Mouse (Mus musculus) liver, embryonic 18 days (tissue): ENCODE measurements around the gene Uap1l1. TPM values are rescaled to one million over a fixed set of nuclear protein-coding genes. Genes with fewer than 3 reads are reported as not detected.

Experiments
- polyA plus RNA-seq: library from polyadenylated mRNA; depleted of rRNA; stranded (reverse); fragments of >200 nt; gene quantifications from 2 replicates; pipeline ENCODE4 v1.2.3, GENCODE M21; 2012; rRNA removed

The Uap1l1 gene
- 7.3 and 8.2 TPM in 2 replicates for polyA plus RNA-seq

GRCm38 (mm10) chr2:25365091-25365761, at the start of gene Uap1l1:
Gene Uap1l1 (minus strand): TSS chr2:25365682.

DNA sequence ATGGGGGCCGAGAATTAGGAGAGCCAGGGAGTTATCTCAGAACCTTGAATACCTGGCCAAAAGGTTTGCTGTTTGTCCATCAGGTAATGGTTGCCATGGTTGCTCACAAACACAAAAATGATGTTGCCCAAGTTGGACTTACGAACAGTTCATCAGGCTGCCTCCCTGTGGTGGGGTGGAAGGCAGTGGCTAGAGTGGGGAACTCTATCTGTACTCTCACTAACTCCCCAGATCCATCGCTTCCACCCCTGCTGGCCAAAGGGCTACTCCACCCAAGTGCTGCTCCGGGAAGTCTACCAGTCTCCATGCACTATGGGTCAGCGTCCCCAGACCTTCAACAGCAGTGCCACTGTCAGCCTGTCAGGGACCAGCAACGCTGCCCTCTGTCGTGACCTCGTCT, 33.6 kb upstream of the Uap1l1 start, which contains the start of gene Npdc1:
TSS of gene Npdc1 (plus strand) at position 301 of the 400 bp plus-strand sequence.

GRCm38 (mm10) chr2:25395721-25396596, 30.5 kb upstream of the Uap1l1 start, which contains the start of gene Entpd2:
Gene Entpd2 (plus strand): TSS chr2:25395874.

DNA sequence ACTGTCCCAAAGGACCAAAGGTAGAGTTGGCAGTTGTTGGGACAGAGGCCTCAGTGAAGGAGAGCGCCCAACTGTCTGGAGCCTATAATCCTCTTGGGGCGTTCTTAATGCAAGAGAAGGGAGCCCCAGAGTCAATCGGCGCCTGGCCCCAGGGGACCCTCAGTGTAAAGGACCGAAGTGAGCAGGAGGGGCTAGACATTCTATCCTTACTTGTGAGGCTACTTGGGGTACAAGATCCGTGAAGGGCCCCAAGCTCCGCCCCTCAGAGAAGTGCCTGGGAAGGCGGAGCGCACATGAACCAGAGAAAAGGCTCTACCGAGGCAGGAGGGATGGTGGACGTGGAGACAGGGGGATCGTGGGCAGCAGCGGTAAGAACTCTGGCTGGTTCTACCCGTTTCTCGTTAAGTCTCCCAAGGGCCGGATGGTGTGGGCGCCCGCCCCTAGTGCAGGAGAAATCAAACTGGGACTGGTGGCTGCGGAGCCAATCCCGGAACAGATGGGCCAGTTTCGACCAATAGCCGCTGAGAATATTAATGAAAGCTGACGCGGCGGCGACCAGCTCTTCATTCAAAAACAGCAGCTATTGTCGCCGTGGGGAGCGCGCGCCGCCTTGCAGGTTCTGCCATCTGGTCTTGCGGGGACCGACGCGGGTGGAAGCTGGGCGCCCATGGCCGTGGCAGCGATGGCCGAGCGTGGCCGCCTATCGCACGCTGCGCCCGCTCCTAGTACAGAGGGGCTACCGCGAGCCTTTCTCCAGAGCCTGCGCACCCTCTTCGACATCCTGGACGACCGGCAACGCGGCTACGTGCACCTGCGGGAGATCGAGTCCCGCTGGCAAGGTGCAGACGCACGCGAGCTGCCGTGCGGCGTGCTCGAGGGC, 6.5 kb upstream of the Uap1l1 start, which contains the start of gene Sapcd2:
TSS of gene Sapcd2 (plus strand) at position 558 of the 880 bp plus-strand sequence.

DNA sequence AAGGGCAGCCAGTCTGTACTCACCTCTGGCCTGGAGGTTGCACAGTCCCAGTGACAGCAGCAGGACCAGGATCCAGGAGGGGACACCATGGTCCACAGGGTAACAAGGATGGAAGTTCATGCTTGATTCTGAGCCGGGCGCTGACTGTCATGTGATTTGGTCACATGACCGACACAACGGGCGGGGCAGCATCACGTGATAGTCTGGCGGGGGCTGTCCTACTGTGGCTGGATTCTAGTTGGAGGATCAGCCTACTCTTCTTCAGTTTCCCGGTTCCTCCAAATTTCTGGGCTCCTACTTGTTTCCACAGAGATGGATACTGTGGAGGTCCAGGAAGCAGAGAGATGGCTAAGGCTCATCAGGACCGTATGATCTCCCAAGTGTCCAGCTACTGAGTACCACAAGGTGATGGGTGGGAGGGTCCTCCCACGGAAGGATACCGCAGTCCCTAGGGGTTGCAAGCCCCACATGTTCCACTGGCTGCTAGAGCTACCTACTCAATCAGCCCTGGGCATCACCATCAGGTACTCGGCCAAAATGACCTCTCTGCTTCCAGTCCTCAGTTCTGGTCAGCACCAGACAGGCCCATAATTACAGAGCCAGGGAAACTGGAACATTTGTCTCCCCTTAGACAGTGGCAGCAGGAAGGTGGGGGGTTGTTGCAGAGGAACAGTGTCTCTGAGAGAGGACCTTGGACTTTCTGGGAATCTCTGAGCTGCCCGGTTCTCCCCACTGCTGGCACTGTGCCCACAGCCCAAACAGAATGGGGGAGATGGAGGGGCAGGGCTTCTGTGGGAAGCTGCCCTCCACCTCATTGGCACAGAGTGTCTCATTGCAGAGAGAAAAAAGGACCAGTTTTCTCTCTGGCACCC, 9.0 kb downstream of the Uap1l1 start, which contains the start of gene Dpp7:
TSS of gene Dpp7 (minus strand) at position 152 of the 872 bp plus-strand sequence.

DNA sequence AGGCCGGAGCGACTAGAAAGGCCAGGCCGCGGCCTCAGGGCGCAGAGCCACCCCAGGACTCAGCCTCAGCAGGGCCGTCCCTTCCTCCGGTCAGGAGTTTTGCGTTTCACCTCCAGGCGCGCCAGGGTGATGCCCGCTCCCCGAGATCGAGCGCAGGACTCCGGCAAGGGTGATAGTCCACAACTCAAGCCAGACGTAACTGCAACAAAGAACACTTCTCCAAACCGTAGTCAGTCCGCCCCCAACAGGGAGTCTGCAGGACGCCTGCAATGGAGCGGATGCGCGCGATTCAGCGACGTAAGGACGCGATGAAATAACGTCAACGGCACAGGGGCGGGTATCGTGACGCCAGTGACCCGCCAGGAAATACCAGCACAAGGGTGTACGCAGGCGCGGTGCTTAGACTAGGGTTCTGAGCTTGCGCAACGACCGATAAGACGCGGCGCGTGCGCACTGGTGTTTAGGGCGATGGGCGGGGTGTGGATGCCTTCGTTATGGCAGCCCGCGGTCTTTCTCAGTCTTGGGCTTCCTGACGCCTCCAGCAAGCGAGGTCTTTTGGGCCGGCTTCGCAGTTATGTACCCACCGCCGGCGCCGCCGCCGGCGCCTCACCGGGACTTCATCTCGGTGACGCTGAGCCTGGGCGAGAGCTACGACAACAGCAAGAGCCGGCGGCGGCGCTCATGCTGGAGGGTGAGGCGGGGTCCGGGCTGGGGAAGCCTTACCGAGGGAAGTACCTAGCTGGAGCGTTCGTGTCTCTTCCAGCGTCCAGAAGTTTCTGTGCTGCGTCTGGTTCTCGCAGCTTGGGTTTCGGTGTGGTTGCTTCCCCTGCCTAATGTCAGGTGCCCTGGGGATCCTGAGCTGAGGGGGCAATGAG, 33.0 kb downstream of the Uap1l1 start, which contains the start of gene Man1b1:
TSS of gene Man1b1 (plus strand) at position 53 of the 875 bp plus-strand sequence.

DNA sequence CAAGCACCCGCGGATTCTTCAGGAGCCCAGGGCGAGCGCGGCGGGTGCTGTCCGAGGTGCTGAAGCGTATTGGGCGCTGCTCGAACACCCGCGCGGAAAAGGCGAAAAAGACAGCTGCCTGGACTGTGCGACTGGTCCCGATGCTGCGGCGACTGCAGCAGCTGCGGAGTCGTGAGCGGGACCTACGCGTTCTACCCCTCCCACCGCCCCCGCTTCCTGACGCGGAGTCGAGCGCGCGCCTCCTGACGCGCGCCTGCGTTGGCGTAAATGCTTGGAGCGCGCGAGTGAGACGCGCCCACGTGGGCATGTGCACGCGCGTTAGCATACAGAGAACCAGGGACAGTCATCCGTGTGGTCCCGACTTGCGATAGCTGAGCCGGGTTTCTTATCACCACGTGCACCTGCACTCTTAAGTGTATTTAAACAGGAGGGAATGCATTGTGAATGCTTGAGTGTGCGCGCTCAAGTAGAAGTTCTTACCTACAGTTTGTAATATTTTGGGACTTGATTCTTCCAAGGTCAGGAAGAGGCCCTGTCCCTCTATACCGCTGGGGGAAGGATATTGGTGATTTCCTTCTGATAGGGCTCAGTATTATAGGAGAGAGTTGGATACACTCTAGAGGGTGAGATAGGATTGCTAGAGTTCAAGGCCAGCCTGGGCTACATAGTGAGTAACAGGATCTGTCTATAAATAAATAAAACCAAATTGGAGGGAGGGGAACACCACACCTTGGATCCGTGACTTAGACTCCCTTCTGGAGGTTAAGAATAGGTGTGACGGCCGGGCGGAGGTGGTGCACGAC, 46.3 kb downstream of the Uap1l1 start, which contains the start of gene Grin1:
TSS of gene Grin1 (minus strand) at position 217 of the 803 bp plus-strand sequence.

Other genes with a start within 250 kb of the Uap1l1 start
- gene Nrarp, start 184.9 kb downstream of the Uap1l1 start, polyA plus RNA-seq = 2.5 and 3.5 TPM in 2 replicates
- gene Tor4a, start 168.8 kb downstream of the Uap1l1 start, polyA plus RNA-seq = 6.2 and 6.6 TPM in 2 replicates
- 17.8 and 19.8 TPM in 2 replicates for gene Nelfb, start 154.2 kb downstream of the Uap1l1 start, polyA plus RNA-seq
- gene Stpg3, start 151.0 kb downstream of the Uap1l1 start, polyA plus RNA-seq = not detected in 2 replicates
- gene Fam166a, start 146.9 kb downstream of the Uap1l1 start, polyA plus RNA-seq = not detected in 2 replicates
- gene Tubb4b, start 141.0 kb downstream of the Uap1l1 start, polyA plus RNA-seq = 344 and 395 TPM in 2 replicates
- gene Slc34a3, start 131.3 kb downstream of the Uap1l1 start, polyA plus RNA-seq = 0.05 TPM in 1 of 2 replicates, not detected in the other
- 0.02 TPM in 1 of 2 replicates, not detected in the other for gene Rnf224, start 128.9 kb downstream of the Uap1l1 start, polyA plus RNA-seq
- 0.78 TPM in 2 replicates for gene Rnf208, start 123.4 kb downstream of the Uap1l1 start, polyA plus RNA-seq
- not detected in 2 replicates for gene Cysrt1, start 123.2 kb downstream of the Uap1l1 start, polyA plus RNA-seq
- gene AL732309.1, start 118.8 kb downstream of the Uap1l1 start, polyA plus RNA-seq = 4.5 and 4.6 TPM in 2 replicates
- gene Tmem203, start 110.2 kb downstream of the Uap1l1 start, polyA plus RNA-seq = 12.7 and 14.9 TPM in 2 replicates
- 2.4 and 3.4 TPM in 2 replicates for gene Tprn, start 103.1 kb downstream of the Uap1l1 start, polyA plus RNA-seq
- 48.3 and 51.8 TPM in 2 replicates for gene Ssna1, start 93.2 kb downstream of the Uap1l1 start, polyA plus RNA-seq
- 19.6 and 21.3 TPM in 2 replicates for gene Anapc2, start 93.2 kb downstream of the Uap1l1 start, polyA plus RNA-seq
- gene Tmem210, start 77.5 kb downstream of the Uap1l1 start, polyA plus RNA-seq = not detected in 2 replicates
- gene Lrrc26, start 75.8 kb downstream of the Uap1l1 start, polyA plus RNA-seq = 0.05 TPM in 1 of 2 replicates, not detected in the other
- 0.01 TPM in 1 of 2 replicates, not detected in the other for gene Grin1, start 46.5 kb downstream of the Uap1l1 start, polyA plus RNA-seq
- gene Man1b1, start 33.3 kb downstream of the Uap1l1 start, polyA plus RNA-seq = 5.0 and 5.1 TPM in 2 replicates
- 16.5 and 17.1 TPM in 2 replicates for gene Dpp7, start 9.3 kb downstream of the Uap1l1 start, polyA plus RNA-seq
- gene Sapcd2, start 6.6 kb upstream of the Uap1l1 start, polyA plus RNA-seq = 8.4 and 10.1 TPM in 2 replicates
- 6.0 and 7.2 TPM in 2 replicates for gene Entpd2, start 30.2 kb upstream of the Uap1l1 start, polyA plus RNA-seq
- gene Npdc1, start 33.7 kb upstream of the Uap1l1 start, polyA plus RNA-seq = 6.9 and 7.6 TPM in 2 replicates
- 0.87 and 0.96 TPM in 2 replicates for gene Fut7, start 57.6 kb upstream of the Uap1l1 start, polyA plus RNA-seq
- gene Abca2, start 63.0 kb upstream of the Uap1l1 start, polyA plus RNA-seq = 2.1 and 2.4 TPM in 2 replicates
- gene Clic3, start 91.2 kb upstream of the Uap1l1 start, polyA plus RNA-seq = 1.8 and 2.3 TPM in 2 replicates
- gene Paxx, start 95.4 kb upstream of the Uap1l1 start, polyA plus RNA-seq = 12.5 and 13.0 TPM in 2 replicates
- 0.68 and 0.72 TPM in 2 replicates for gene Ptgds, start 104.4 kb upstream of the Uap1l1 start, polyA plus RNA-seq
- not detected in 2 replicates for gene Lcn12, start 128.2 kb upstream of the Uap1l1 start, polyA plus RNA-seq
- gene Fbxw5, start 135.1 kb upstream of the Uap1l1 start, polyA plus RNA-seq = 4.7 and 5.0 TPM in 2 replicates
- gene C8g, start 136.0 kb upstream of the Uap1l1 start, polyA plus RNA-seq = 91.0 TPM in 2 replicates
- 5.9 and 6.6 TPM in 2 replicates for gene Traf2, start 181.3 kb upstream of the Uap1l1 start, polyA plus RNA-seq
- gene Edf1, start 192.2 kb upstream of the Uap1l1 start, polyA plus RNA-seq = 102 and 106 TPM in 2 replicates
- 0.99 and 2.5 TPM in 2 replicates for gene Mamdc4, start 209.2 kb upstream of the Uap1l1 start, polyA plus RNA-seq
- 33.1 and 38.3 TPM in 2 replicates for gene Phpt1, start 209.5 kb upstream of the Uap1l1 start, polyA plus RNA-seq
- gene Ajm1, start 216.1 kb upstream of the Uap1l1 start, polyA plus RNA-seq = 0.05 and 0.13 TPM in 2 replicates
- 17.2 and 22.1 TPM in 2 replicates for gene Rabl6, start 242.8 kb upstream of the Uap1l1 start, polyA plus RNA-seq